Mouse (Mus musculus): ENCODE measurements around the gene Igsf9b. TPM values are rescaled to one million over a fixed set of nuclear protein-coding genes. Genes with fewer than 3 reads are reported as not detected.

Gene Igsf9b
- 2.3 TPM for polyA plus RNA-seq (2014; fragmentation: Illumina TruSeq; extraction: RNeasy Lipid Tissue Mini Kit (QIAGEN cat#74804); ENCODE audit: low read depth, low replicate concordance)

GRCm38 (mm10) chr9:27298411-27299285 is at the start of gene Igsf9b:
Igsf9b (plus strand) TSS chr9:27299204.

GRCm38 (mm10) chr9:27396500-27396899 is 97.5 kb downstream of the Igsf9b start, which contains the start of gene Spata19:
Spata19 (plus strand) TSS chr9:27396800.

Other genes with a start within 250 kb of the Igsf9b start
- gene Jam3, start 143.8 kb upstream of the Igsf9b start, polyA plus RNA-seq (2014; fragmentation: Illumina TruSeq; extraction: RNeasy Lipid Tissue Mini Kit (QIAGEN cat#74804); ENCODE audit: low read depth, low replicate concordance), result 38.5 TPM
- gene Spata19, start 97.6 kb downstream of the Igsf9b start, polyA plus RNA-seq (2014; fragmentation: Illumina TruSeq; extraction: RNeasy Lipid Tissue Mini Kit (QIAGEN cat#74804); ENCODE audit: low read depth, low replicate concordance), result not detected